Mouse (Mus musculus) heart, postnatal 14 days (tissue): Measurements from ENCODE around the gene Magi2. TPM values are rescaled to one million over a fixed set of nuclear protein-coding genes. Genes with fewer than 3 reads are reported as not detected.

Source experiments
- DNase-seq, 2 experiments: peaks; one replicate each; pipeline ENCODE4 v3.0.0; 2021 to 2022
- intact Hi-C: fragments of 180-260 bp; cut with DNase I; formaldehyde crosslinking; loops from one replicate; pipeline ENCODE4 v1.15.1; 2025
- total RNA-seq, 2 experiments: library from RNA; stranded (reverse); gene quantifications; 2 replicates each; pipeline ENCODE4 v1.2.3; 2021

The Magi2 gene
- total RNA-seq, 2 experiments from 2014 or later = 3.5 to 5.9 TPM

GRCm38 (mm10) chr5:20544374-20544773 lies 1317.5 kb downstream of the Magi2 start:
- intact Hi-C loops = no loop called here
- no peak for DNase-seq

- intact Hi-C loops = no loop called here
- no peak for DNase-seq
Observed at GRCm38 (mm10) chr5:20559378-20559777, 1332.5 kb downstream of the Magi2 start.

- DNase-seq = no peak
- intact Hi-C loops = no loop called here
Observed at GRCm38 (mm10) chr5:20559821-20560220, 1333.0 kb downstream of the Magi2 start.

- no peak for DNase-seq
- intact Hi-C loops = no loop called here
Observed at GRCm38 (mm10) chr5:20568421-20568820, 1341.6 kb downstream of the Magi2 start.

GRCm38 (mm10) chr5:20568966-20569365 lies 1342.1 kb downstream of the Magi2 start:
- no peak for DNase-seq
- intact Hi-C loops = no loop called here

- intact Hi-C loops = no loop called here
Observed at GRCm38 (mm10) chr5:20574816-20575215, 1348.0 kb downstream of the Magi2 start.

GRCm38 (mm10) chr5:20575798-20576197 lies 1349.0 kb downstream of the Magi2 start:
- DNase-seq = no peak
- intact Hi-C loops = no loop called here

More at GRCm38 (mm10) chr5:20574816-20575215, 1348.0 kb downstream of the Magi2 start:
- no peak for DNase-seq

GRCm38 (mm10) chr5:20576266-20576665 lies 1349.4 kb downstream of the Magi2 start:
- intact Hi-C loops = no loop called here
- DNase-seq = no peak

- intact Hi-C loops = no loop called here
- no peak for DNase-seq
Observed at GRCm38 (mm10) chr5:20578666-20579065, 1351.8 kb downstream of the Magi2 start.

GRCm38 (mm10) chr5:20580619-20581018 lies 1353.8 kb downstream of the Magi2 start:
- no peak for DNase-seq
- intact Hi-C loops = no loop called here

- DNase-seq = no peak
- intact Hi-C loops = no loop called here
Observed at GRCm38 (mm10) chr5:20582995-20583435, 1356.2 kb downstream of the Magi2 start.

- DNase-seq = no peak
Observed at GRCm38 (mm10) chr5:20583639-20584038, 1356.8 kb downstream of the Magi2 start.

GRCm38 (mm10) chr5:20584769-20585168 lies 1357.9 kb downstream of the Magi2 start:
- no peak for DNase-seq
- intact Hi-C loops = no loop called here

More at GRCm38 (mm10) chr5:20583639-20584038, 1356.8 kb downstream of the Magi2 start:
- intact Hi-C loops = no loop called here

GRCm38 (mm10) chr5:20589731-20590130 lies 1362.9 kb downstream of the Magi2 start:
- intact Hi-C loops = no loop called here

GRCm38 (mm10) chr5:20598196-20598595 lies 1371.4 kb downstream of the Magi2 start:
- intact Hi-C loops = no loop called here
- no peak for DNase-seq

More at GRCm38 (mm10) chr5:20589731-20590130, 1362.9 kb downstream of the Magi2 start:
- DNase-seq = no peak

GRCm38 (mm10) chr5:20603756-20604469 lies 1377.1 kb downstream of the Magi2 start:
- no peak for DNase-seq
- intact Hi-C loops = no loop called here

GRCm38 (mm10) chr5:20606497-20606896 lies 1379.7 kb downstream of the Magi2 start:
- DNase-seq = no peak
- intact Hi-C loops = no loop called here

GRCm38 (mm10) chr5:20607503-20607902 lies 1380.7 kb downstream of the Magi2 start:
- intact Hi-C loops = no loop called here
- DNase-seq = no peak

GRCm38 (mm10) chr5:20609206-20609935 lies 1382.5 kb downstream of the Magi2 start:
- intact Hi-C loops = no loop called here

GRCm38 (mm10) chr5:20610640-20611039 lies 1383.8 kb downstream of the Magi2 start:
- no peak for DNase-seq

More at GRCm38 (mm10) chr5:20609206-20609935, 1382.5 kb downstream of the Magi2 start:
- DNase-seq = no peak

GRCm38 (mm10) chr5:20612616-20613015 lies 1385.8 kb downstream of the Magi2 start:
- intact Hi-C loops = no loop called here
- DNase-seq = no peak

More at GRCm38 (mm10) chr5:20610640-20611039, 1383.8 kb downstream of the Magi2 start:
- intact Hi-C loops = no loop called here

- DNase-seq = no peak
- intact Hi-C loops = no loop called here
Observed at GRCm38 (mm10) chr5:20614891-20615290, 1388.1 kb downstream of the Magi2 start.
